Mouse (Mus musculus) layer of hippocampus, adult 9-10 months (tissue): ENCODE data around the gene Magi1.

Experiments
- DNase-seq: peaks from one replicate; pipeline ENCODE4 v3.0.0; 2022; ENCODE audit warnings: low spot score

Magi1 gene

DNA sequence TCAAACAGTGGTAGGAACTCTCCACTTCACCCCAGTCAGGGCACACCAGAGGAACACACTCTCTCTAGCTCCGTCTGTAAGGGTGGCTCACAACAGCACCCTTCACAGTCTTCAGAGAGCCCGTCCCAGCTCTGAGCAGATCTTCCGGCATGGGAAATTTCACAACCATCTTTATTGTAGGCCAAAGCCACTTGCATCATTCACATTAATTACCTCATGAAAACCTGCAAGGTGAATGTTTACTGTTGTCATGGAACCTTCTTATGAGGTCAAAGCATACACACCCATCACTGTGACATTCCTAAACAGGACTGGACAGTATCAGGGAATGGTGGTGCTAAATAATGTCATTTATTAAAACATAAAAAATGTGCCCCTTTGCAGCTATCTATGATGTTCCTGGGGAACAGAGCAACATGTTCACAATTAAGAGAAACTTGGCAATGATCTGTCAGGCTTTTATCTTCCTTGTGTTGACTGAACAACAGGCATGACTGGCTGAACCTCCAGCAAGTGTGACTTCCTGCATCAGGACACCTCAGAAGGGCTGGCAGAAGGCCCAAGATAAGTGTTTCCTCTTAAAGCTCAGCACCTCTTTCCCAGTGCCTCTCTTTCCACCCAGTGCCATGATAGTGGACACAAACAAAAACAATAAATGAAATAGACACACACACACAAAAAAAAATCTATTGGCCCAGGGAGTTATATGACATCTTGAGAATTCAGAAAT lies 125.4 kb downstream of the Magi1 start:
- no peak for DNase-seq

DNA sequence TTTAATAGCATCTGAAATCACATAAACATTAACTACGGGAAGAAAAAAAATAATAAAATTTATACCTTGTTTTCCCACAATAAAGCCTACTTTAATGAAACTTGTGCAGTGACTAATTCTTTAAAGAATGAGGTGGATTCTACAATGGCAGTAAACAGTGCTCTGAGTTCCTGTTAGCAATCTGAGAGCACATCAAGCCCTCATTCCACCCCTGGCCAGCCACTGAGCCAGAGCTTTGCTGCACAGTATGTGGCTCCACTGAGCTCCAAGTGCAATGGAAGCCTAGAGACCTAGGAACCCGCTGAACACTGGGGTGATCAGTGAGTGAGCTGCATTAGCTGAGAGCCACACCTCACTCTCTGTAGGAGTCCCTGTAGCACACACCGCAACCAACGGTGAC lies 127.7 kb downstream of the Magi1 start:
- no peak for DNase-seq

DNA sequence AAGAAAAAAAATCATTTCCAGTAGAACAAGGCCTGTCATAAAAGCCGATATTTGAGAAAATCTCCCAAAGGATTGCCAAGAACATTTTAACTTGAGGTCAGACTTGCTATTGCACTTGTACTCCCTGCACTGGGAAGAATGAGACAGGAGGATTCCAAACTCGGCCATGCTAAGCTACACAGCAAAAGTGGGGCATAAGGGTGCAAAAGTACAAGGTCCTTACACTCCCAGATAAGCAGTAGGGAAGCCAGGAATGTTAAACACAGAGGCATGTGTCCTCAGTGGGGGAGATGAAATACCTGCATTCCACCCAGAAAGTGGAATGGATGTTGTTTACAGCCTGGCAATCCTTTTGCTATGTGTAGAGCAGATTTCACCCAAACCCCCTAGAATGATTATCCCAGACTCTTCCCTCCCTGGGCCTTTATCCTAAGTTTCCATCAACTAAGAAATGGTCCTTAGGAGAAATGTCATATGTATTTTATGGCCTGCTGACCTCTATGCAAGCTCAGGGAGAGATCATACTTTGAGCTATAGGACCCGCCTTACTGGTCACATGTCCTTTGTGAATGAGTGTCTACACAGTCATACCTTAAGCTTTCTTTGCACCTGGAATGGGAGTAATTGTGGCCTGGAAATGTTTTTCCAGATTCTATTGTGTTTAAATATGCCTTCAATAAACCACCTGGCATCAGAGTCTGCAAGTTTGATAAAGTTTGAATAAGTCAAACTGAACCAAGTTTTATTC lies 128.7 kb downstream of the Magi1 start:
- no peak for DNase-seq

DNA sequence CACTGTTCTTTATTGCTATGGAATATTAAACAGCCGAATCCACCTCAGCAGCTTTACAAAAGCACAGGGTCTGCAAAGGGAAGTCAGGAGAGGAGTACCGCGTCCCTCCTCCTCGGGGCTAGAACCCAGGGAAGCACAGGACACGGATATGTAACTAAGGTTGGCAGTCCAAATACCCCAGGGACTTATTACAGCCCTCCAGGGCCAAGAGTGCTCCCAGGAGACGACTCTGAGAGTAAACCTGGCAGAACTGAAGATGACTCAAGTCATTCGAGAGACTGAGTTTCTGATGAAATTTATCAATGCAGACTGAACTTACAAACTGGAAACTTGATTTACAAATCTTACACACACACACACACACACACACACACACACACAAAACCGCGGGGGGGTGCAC lies 130.8 kb downstream of the Magi1 start:
- DNase-seq: no peak

DNA sequence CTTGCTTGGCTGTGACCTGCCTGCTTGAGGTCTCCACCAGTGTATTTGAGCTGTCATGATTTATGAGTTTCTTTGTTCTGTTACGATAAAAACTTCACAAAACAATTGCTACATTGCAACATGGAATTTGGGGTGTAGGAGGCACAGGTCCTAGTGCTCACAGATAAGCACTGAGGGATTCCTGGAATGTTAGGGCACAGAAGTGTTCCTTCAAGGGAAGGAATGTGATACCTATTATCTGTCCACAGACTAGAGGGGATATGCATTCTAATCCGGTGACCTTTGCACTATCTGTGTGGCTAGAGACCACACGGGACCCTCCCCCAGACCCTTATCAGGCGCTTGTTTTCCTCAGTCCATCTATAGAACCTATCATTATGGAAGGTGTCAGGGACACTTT lies 132.8 kb downstream of the Magi1 start:
- DNase-seq: no peak

DNA sequence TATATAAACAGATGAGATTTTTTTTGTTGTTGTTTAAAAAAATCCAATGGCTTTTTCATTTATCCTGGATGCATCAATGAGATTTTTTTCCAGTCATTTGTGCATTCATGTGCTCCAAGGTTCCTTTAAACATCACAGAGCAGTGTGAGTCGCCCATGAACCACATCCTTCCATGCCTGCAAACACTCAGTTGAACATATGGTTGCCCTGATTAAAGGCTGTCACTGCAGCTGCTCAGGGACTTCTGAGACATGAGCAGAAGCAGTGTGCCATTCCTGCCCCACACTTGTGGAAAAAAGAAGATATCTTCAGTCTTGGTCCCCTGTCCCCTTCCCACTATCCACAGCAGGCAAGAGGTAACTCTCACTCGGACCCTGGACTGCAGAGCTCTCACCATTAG lies 133.9 kb downstream of the Magi1 start:
- no peak for DNase-seq

DNA sequence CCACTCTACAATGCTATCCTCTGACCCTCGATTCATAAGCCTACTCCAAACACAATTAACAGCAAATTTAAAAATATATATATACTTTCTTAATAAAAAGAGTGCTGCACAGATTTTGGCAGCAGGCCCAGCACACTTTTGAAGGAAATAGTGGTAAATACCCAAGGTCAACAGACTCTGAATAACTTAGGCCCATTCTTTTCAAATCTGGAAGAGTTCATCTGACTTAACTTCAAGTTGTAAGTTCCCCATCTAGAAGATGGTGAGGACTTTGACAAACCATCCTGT lies 137.6 kb downstream of the Magi1 start:
- no peak for DNase-seq

DNA sequence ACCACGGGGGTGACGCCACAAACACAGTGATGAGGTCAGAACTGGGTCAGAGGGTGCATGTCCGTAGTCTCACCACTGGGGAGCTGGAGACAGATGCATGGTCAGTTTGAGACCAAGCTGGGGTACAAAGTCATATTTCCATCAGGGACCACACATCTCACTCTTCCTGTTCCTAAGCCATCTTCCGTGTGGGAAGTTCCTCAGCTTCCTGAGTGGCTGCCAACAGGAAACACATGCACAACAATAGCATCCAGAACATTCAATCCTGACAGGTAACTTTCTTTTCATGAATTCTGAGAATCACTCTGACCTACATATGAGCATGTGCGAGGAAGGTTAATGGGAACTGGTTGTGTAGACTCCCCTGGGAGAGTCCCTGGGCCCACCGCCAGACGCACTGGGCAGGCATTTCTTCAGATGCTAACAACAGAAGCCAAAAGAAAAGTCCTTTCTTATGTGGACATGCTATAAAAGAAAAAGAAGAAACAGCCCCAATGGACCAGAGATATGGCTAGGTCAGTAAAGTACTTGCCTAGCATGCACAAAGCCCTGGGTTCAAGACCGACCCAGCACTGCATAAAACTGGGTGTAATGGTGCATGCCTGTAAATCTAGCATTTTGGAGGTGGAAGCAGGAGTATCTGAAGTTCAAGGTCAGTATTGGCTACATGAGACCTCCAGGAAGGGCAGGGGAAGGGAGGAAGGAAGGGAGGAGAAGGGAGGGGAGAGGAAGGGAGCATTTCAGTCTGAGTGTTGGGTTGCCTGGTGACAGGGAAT lies 138.1 kb downstream of the Magi1 start:
- no peak for DNase-seq

DNA sequence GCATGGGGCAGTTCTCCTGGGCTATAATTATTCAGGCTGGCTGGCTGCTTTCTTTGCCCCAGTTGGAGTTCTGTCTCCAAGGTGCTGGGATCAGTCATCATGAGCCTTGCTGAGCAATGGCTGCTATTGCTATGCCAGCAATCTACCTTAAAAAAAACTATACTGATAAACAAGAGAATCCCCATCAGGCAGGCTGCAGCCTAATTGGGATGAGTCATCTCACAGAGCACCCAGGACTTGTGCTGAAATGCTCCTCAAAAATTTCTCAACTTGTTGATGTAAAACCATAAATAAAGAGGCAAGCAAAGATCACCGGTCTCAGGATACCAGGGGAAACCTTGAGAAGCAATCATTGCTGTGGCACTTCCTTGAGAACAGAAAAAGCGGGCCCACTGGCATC lies 141.2 kb downstream of the Magi1 start:
- no peak for DNase-seq

DNA sequence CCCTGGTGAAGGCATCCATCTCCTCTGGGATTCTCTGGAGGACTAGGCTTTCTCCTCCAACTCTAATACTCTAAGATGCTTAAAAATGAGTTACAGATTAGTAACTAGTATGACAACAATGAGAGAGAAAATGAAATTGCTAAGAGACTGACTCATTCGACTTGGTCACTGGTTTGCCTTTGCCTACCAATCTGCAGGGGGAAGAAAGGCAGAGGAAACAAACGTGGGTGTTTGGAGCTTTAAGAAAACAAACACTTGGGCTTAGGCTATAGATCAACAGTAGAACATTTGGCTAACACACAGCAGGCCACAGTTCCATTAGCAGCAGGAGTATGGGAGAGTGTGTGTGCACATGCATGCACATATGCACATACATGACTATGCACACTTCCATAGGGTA lies 142.2 kb downstream of the Magi1 start:
- DNase-seq: no peak

DNA sequence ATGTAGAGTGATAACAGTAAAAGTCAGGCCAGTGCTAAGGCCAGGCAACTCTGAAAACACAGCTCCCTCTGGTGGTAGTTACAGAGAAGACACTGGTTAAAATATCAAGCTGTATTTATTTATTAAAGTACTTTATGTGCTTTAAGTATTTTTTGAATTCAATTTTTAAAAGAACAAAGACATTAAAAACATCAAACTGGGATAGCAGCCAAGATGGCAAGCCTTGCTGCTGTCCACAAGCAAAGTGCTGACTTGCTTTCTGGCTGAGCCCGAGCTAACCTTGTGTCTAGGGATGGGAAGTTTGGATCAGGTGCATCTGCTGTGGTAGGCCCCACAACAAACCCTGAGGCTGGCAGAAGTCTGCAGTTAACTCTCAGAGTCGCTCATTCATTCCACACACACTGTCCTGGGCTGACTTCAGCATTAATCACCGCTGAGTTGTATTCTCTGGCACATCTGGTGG lies 143.7 kb downstream of the Magi1 start:
- DNase-seq: no peak

DNA sequence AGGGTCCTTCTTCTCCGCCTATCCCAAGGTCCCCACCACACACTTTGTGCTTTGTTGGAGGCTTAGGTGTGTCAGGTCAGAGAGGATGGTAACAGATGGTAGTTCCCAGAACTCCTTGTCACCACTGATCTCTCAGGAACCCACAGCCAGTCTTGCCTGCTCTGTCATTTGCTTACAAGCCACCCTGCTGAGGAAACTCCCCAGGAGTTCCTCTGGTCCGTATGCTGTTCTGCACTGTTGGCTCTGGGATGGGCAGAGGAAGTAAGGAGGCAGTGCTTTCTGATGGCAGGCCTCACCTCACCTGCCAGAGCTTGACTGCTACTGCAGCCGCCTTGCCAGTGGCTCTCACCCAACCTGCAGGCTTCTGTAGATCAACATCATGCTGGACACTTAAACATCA lies 147.0 kb downstream of the Magi1 start:
- DNase-seq: no peak

DNA sequence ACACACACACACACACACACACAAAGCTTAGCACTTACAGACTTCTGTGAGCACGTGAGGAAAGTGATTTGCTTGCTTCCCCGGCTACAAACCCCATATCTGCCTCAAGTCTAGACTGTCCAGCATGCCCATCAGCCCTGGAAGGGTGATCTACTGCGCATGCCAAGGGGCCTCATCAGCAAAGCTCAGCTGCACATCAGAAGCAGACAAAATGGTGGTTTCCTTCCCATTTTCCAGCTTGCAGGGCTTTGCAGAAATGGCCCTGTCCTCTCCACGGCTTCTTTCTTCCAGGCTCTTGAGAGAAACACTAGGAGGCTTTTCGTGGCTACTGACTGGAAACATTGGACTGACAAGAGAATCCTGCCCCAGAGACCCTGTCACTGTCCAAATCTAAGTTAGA lies 149.6 kb downstream of the Magi1 start:
- DNase-seq: no peak

DNA sequence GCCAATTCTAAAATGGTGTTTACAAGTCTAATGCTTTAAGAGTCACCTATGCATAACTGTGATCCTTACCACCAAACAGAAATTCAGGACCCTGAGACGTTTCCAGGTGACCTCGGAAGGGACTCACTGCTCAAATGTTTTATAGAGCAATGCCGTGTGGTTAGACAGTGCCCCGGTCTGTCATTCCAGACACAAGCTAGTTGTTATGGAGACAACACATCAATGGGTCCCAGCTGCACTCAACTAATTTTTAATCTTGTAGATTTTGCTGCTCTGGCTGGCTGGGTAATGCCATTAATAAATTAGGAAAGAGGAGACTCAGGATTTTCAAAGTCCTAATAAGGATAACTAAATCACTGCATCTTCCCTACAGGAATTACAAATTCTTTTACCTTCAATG lies 151.7 kb downstream of the Magi1 start:
- no peak for DNase-seq

DNA sequence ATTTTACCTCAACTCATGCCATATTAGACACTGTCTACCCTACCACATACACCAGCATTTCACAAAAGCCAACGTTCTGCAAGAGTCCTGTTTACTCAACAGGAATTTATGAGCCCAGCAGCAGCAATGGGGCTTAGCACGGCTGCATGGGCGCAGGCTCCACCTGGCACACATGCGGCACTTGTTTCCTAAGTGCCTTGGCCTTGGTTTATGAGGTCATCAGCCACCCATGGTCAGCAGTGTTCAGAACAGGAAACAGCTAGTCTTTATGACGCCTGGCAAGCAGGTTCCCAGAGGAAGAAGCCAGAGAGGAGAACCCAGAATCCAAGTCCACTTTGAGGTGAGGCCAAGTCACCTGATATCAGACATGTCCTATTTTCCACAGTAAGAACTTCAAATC lies 153.3 kb downstream of the Magi1 start:
- DNase-seq: no peak

DNA sequence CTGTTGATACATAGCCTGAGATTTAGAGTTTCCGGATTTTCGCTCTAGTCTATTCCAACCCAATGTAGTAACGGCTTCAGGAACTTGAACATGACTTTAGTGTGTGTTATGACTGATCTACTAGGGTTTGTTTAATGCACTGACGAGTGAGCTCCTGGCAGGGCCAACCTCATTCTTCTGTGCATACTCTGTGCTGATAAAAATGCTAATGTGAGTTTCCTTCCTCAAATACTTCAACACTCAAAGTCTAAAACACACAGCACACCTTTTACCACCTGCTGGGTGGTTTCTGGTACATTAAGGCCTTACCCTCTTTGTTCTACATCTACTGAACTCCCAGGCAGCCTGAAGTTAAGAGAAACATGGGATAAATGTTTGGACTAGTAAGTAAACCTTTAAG lies 157.0 kb downstream of the Magi1 start:
- DNase-seq: no peak

DNA sequence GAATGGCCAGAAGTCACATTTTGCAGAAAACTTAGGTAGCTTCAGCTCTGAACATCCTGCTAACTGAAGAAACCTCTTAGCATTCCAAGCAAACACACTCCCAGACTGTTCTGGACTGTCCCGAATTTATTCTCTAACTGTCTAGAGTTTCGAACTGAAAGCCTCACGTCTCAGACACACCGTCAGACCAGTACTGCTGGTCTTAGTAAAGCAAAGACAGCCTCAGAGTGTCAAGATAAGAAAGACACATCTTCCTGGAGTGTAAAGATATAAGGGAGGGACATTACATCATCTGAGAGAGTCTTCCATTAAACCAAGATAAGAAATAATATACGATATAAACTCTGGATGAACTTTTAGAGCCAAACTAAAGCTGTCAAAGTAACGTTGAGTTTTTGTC lies 158.6 kb downstream of the Magi1 start:
- DNase-seq: no peak

DNA sequence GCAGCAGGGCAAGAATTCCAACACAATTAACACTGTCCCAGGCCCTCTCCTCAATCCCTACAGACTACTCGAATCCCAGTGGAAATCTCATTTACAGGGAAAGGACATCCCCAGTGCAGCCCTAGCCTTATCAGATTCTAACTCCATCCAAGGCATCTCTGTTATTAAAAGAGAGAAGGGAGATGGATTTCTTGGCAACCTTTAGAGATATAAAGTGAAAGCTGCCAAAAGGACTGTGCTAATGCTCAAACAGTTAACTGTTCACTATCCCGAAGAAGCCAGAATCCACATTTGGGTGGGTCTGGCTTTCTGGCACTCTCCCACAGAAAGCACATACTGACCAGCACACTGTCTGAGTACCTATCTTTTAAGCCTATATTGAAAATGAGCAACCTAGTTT lies 159.4 kb downstream of the Magi1 start:
- DNase-seq: no peak

DNA sequence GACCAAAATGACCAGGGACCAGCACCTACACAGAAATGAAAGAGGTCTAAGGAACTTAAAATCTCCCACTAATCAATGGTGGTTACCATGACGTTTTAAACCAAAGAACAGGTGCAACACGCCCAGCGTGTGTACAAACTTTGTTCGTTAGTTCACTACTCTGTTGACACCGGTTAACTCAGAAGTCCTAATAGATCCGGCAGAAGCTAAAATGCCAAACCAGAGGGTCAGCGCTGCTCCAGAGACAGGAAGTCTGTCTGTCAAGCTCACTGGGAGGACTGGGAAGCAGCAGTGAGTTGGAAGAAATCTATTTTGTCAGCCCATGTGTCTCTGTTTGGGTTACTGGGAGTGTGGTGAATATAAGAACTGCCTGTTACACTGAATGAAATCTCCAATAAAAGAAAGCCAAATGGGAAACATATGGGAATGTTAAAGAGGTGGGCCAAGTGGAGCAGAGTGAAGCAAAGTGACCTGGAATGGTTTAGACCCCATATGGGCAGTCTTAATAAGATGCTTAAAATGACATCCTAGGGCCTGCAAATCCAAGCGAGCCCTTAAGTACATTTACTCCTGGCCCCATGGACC lies 161.1 kb downstream of the Magi1 start:
- no peak for DNase-seq

DNA sequence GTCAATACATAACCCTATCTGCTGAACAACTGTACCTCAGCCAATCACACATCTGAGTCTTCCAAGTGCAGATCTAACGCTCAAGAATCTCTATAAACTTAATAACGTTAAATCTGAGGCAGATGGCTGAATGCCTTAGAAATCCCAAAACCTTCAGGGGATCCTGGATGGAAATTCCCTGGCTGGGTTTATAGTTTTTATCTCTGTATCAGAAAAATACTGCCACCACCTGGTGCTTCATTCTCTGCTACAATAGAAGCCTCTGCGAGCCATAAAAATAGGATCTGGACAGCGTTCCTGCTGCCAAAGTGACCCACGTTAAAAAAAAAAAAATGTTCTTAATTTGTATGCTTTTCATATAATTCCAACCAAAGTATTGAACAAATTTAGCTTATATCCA lies 162.2 kb downstream of the Magi1 start:
- DNase-seq: no peak

DNA sequence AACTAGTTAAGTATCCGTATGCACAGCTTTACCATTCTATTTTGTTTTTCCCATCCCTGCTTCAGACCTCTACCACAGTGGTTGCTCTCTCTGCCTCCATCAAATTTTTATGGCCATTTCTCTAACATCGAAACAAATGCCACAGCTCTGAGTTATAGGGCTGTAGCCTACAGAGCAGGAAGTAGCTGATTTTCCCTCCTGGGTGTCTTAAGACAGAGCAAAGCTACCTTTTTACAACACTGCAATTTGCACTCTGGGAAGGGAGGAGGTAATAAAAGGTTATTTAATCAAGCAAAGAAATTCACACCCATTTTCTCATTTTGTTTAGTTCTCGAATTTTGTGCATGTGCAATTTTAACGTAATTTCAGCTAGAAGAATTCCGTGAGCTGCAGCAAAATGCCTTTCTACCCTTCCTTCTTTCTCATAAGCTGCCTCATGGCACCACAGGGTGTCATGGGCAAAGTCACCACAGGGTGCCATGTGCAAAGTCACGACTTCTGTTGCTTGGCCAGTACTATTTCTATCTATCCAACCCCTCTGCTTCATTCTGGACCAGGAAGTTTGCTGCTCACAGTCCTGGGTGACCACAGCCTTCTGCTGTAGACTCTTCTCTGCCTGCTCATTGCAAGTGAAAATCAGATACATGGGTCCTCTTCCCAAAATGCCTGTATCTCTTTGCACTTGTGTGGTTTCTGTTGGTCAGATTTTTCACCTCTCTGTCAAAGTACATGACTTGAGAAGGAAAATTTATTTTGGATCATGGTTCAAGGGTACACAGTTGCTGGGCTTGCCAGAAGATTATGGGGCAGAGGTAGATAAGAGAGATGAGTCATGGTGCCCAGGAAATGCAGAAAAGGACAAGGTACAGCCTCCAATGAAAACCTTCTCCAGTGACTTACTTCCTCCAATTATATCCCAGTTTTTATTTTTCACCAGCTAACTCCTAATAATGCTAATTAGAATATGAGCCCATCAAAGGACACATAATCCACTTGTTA lies 167.0 kb downstream of the Magi1 start:
- DNase-seq: no peak

DNA sequence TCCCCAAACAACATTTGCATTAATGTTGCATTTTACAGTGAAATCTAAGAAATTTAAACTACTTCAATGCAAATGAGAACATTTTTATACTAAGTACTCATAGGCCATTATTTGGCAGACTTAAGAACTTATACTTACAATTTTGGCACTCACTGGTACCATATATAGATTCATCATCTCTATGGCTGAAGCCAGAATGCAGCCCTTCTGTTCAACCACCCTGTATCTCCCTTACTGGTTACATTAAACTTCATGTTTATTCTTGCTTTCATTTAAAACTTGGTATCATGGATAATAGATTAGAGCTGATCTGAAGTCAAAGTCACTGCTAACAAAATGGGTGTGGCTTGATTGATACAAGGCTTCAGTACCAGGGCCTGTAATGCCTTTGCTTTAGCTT lies 171.9 kb downstream of the Magi1 start:
- DNase-seq: no peak
